Mouse (Mus musculus): ENCODE data around the gene Pde7b. TPM values are rescaled to one million over a fixed set of nuclear protein-coding genes. Genes with fewer than 3 reads are reported as not detected.

The Pde7b gene
- total and polyA plus RNA-seq, 3 experiments, result not detected

- TF ChIP-seq ZNF384 (IDR thresholded peaks at IDR 0.05; ENCODE audit: low read depth, low read length) (no peak), ZC3H11A (IDR thresholded peaks at IDR 0.05; ENCODE audit: low read depth, low read length) (no peak), ZKSCAN1 (IDR thresholded peaks at IDR 0.05; ENCODE audit: borderline replicate concordance, low read depth, low read length) (peak; percentile 84)
- H3K79me2 ChIP-seq (replicated peaks; ENCODE audit: control insufficient read depth, extremely low read depth, insufficient read depth, poor library complexity, severe bottlenecking), result no peaks in the 10 kb centered on the region
- H3K9ac ChIP-seq (ENCODE audit: insufficient read depth, low read depth), result no peak overlapping the region
- H3K27me3 ChIP-seq (replicated peaks), result no peaks in the 10 kb centered on the region
- dilution Hi-C loops (cut with MboI; ENCODE audit: extremely low pct_ligation_motif_present, extremely low pct_unique_long_range_greater_than_20kb, low sequenced_read_pairs) (no loop called here), in situ Hi-C loops (cut with MboI; ENCODE audit: low pct_ligation_motif_present, low pct_unique_long_range_greater_than_20kb, low sequenced_read_pairs) (no loop called here)
- H3K4me3 ChIP-seq (replicated peaks in 1 of 3; ENCODE audit: low read depth in 2 of 3, low read length in 2 of 3, poor library complexity in 1 of 3), result no peak overlapping the region
- H3K4me2 ChIP-seq (ENCODE audit: insufficient read depth, low read depth, poor library complexity, severe bottlenecking), result no peak overlapping the region
- no peaks in the 10 kb centered on the region for H3K36me3 ChIP-seq (replicated peaks in 1 of 2; ENCODE audit: control insufficient read depth in 1 of 2, insufficient read depth in 1 of 2, low read length in 1 of 2)
- no peak for DNase-seq (ENCODE audit: extremely low read depth)
- H3K9me3 ChIP-seq (replicated peaks; ENCODE audit: low read length), result no peaks in the 10 kb centered on the region
- no peak overlapping the region; the same call in 1 of the 2 replicates for H3K27ac ChIP-seq (ENCODE audit: insufficient read depth, low read depth)
- H3K4me1 ChIP-seq (ENCODE audit: control insufficient read depth in 1 of 2, insufficient read depth in 2 of 2), result no peaks in the 10 kb centered on the region
Measured at GRCm38 (mm10) chr10:20730034-20730433, 5.2 kb upstream of the Pde7b start.

- Histone ChIP-seq H3K4me2 (ENCODE audit: insufficient read depth, low read depth, poor library complexity, severe bottlenecking) (no peak overlapping the region), H3K27me3 (replicated peaks) (no peaks in the 10 kb centered on the region), H3K9me3 (replicated peaks; ENCODE audit: low read length) (no peaks in the 10 kb centered on the region), H3K36me3 (replicated peaks in 1 of 2; ENCODE audit: control insufficient read depth in 1 of 2, insufficient read depth in 1 of 2, low read length in 1 of 2) (no peaks in the 10 kb centered on the region), H3K9ac (ENCODE audit: insufficient read depth, low read depth) (no peak overlapping the region), H3K79me2 (replicated peaks; ENCODE audit: control insufficient read depth, extremely low read depth, insufficient read depth, poor library complexity, severe bottlenecking) (no peaks in the 10 kb centered on the region), H3K4me3 (replicated peaks in 1 of 3; ENCODE audit: low read depth in 2 of 3, low read length in 2 of 3, poor library complexity in 1 of 3) (no peak overlapping the region), H3K27ac (ENCODE audit: insufficient read depth, low read depth) (no peak overlapping the region), H3K4me1 (ENCODE audit: control insufficient read depth in 1 of 2, insufficient read depth in 2 of 2) (no peaks in the 10 kb centered on the region)
- dilution Hi-C loops (cut with MboI; ENCODE audit: extremely low pct_ligation_motif_present, extremely low pct_unique_long_range_greater_than_20kb, low sequenced_read_pairs), result no loop called here
- in situ Hi-C loops (cut with MboI; ENCODE audit: low pct_ligation_motif_present, low pct_unique_long_range_greater_than_20kb, low sequenced_read_pairs), result no loop called here
- no peak for DNase-seq (ENCODE audit: extremely low read depth)
- no peak for TF ChIP-seq E2F4 (IDR thresholded peaks at IDR 0.05; ENCODE audit: insufficient replicate concordance, low read depth, low read length)
- TF ChIP-seq SMC3 (IDR thresholded peaks at IDR 0.05; ENCODE audit: low read depth, low read length), result no peak
- TF ChIP-seq BHLHE40 (IDR thresholded peaks at IDR 0.05; ENCODE audit: low read depth, low read length), result peak; percentile 61; the same call in 1 of the 2 replicates
- TF ChIP-seq ZMIZ1 (IDR thresholded peaks at IDR 0.05; ENCODE audit: low read depth, low read length), result no peak
- no peak for TF ChIP-seq IRF4 (IDR thresholded peaks at IDR 0.05; ENCODE audit: low read depth, low read length)
- no peak for TF ChIP-seq MAFK (IDR thresholded peaks at IDR 0.05; ENCODE audit: insufficient replicate concordance, low read length)
Measured at GRCm38 (mm10) chr10:20725384-20725983, 606 bp upstream of the Pde7b start.

- H3K9me3 ChIP-seq (replicated peaks; ENCODE audit: low read length), result no peaks in the 10 kb centered on the region
- no peaks in the 10 kb centered on the region for H3K36me3 ChIP-seq (replicated peaks in 1 of 2; ENCODE audit: control insufficient read depth in 1 of 2, insufficient read depth in 1 of 2, low read length in 1 of 2)
- dilution Hi-C loops (cut with MboI; ENCODE audit: extremely low pct_ligation_motif_present, extremely low pct_unique_long_range_greater_than_20kb, low sequenced_read_pairs), result no loop called here
- H3K4me3 ChIP-seq (replicated peaks in 1 of 3; ENCODE audit: low read depth in 2 of 3, low read length in 2 of 3, poor library complexity in 1 of 3), result no peak overlapping the region
- H3K9ac ChIP-seq (ENCODE audit: insufficient read depth, low read depth), result no peak overlapping the region
- no peaks in the 10 kb centered on the region for H3K79me2 ChIP-seq (replicated peaks; ENCODE audit: control insufficient read depth, extremely low read depth, insufficient read depth, poor library complexity, severe bottlenecking)
- no peak overlapping the region for H3K27ac ChIP-seq (ENCODE audit: insufficient read depth, low read depth)
- no peak for TF ChIP-seq JUN (IDR thresholded peaks at IDR 0.05; ENCODE audit: insufficient read depth, low read depth, low read length)
- TF ChIP-seq SIN3A (IDR thresholded peaks at IDR 0.05; ENCODE audit: low read length), result no peak
- TF ChIP-seq JUND (conservative IDR thresholded peaks at IDR 0.05; ENCODE audit: low read depth, low read length), result no peak
- TF ChIP-seq UBTF (IDR thresholded peaks at IDR 0.05; ENCODE audit: low read depth, low read length), result no peak
- no peak for TF ChIP-seq PAX5 (IDR thresholded peaks at IDR 0.05; ENCODE audit: low read length)
- TF ChIP-seq KAT2A (IDR thresholded peaks at IDR 0.05; ENCODE audit: insufficient replicate concordance, low read length), result no peak
- TF ChIP-seq BHLHE40 (IDR thresholded peaks at IDR 0.05; ENCODE audit: low read depth, low read length), result no peak
- no peak for TF ChIP-seq MXI1 (IDR thresholded peaks at IDR 0.05; ENCODE audit: low read depth, low read length)
- no peak for TF ChIP-seq CHD2 (IDR thresholded peaks at IDR 0.05; ENCODE audit: low read length)
- no peak for TF ChIP-seq MAFK (IDR thresholded peaks at IDR 0.05; ENCODE audit: insufficient replicate concordance, low read length)
- no peak for TF ChIP-seq ELF1 (IDR thresholded peaks at IDR 0.05; ENCODE audit: low read depth, low read length)
- TF ChIP-seq POLR2A (IDR thresholded peaks at IDR 0.05; ENCODE audit: low read depth, low read length), result no peak
- no peak for TF ChIP-seq POLR2AphosphoS2 (IDR thresholded peaks at IDR 0.05; ENCODE audit: low read depth, low read length)
- TF ChIP-seq RAD21 (IDR thresholded peaks at IDR 0.05; ENCODE audit: low read depth, low read length), result no peak
- no peak for TF ChIP-seq CHD1 (IDR thresholded peaks at IDR 0.05; ENCODE audit: low read depth, low read length)
- no peaks in the 10 kb centered on the region for H3K27me3 ChIP-seq (replicated peaks)
- H3K4me2 ChIP-seq (ENCODE audit: insufficient read depth, low read depth, poor library complexity, severe bottlenecking), result peak overlapping the region; percentile 79
- DNase-seq (ENCODE audit: extremely low read depth), result no peak
- no peaks in the 10 kb centered on the region for H3K4me1 ChIP-seq (ENCODE audit: control insufficient read depth in 1 of 2, insufficient read depth in 2 of 2)
- in situ Hi-C loops (cut with MboI; ENCODE audit: low pct_ligation_motif_present, low pct_unique_long_range_greater_than_20kb, low sequenced_read_pairs), result no loop called here
Measured at GRCm38 (mm10) chr10:20724451-20724850, 427 bp downstream of the Pde7b start.

Measured in CH12.LX (cell line).